Mouse (Mus musculus) lung, adult 18-20 months (tissue): ENCODE measurements at regions not wholly inside any gene's neighbourhood (a gene's known extent, or its start where the extent isn't known, plus 50 kb on each side); places are given as distances from the start of the nearest gene placed in this dataset.

Experiments used
- DNase-seq, 2 experiments: peaks; one replicate each; pipeline ENCODE4 v3.0.0; 2022; ENCODE audit warnings: mixed read lengths in 2 of 2

DNA sequence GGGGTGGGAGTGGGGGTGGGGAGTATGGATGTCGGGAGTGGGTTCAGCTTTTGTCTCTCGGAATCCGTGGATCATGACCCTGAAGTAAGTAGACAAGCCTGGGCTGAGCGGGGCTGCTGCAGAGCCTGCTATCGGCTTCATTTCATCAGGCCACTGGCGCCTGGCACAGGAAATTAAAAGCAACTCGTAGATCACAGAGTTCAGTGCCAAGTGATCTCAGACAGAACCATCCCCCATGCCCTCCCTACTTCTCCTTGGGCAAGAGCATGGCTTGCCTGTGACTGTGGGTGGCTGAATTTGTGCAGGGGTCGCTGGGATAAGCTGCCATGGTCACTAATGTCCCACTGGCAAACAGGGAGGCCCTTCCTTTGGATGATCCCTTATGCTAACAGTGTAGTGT lies 161.3 kb upstream of the Il12b start:
- DNase-seq: no peak

DNA sequence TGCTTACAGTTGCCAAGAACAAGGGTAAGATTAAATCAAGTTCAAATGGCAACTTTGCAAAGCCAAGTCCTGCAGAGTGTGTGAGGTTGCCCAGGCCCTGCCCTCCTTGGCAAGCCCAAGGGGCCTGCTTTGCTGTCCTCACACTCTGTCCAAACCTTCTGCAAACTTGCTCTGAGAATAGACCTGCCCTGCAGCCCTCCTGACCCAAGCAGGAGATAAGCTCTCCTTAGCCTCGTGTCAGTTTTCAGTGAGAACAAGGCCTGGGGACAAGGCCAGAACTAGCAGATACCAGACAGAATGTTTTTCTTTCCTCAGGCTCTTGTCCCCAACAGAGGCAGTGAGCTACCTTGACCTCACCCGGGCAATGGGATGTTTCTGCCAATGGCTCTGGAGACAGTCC lies 156.7 kb upstream of the Il12b start:
- no peak for DNase-seq

DNA sequence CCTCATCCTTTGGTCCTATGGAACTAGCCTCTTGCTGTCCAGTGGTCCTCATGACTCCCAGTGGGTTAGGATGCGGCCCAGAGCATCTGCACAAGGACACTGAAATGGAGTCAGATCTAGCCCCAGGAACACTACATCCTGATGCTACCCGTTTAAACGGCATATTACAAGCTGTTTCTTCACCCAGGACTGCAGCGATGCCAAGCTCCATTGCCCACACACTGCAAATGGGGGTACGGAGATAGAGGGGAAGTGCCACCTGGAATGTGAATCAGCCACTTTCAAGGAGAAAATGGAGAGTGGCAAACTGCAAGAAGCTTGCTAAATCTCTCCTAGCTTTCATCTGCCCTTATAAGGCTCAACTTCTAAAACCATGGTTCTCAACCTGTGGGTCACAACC lies 148.0 kb upstream of the Il12b start:
- DNase-seq: no peak

DNA sequence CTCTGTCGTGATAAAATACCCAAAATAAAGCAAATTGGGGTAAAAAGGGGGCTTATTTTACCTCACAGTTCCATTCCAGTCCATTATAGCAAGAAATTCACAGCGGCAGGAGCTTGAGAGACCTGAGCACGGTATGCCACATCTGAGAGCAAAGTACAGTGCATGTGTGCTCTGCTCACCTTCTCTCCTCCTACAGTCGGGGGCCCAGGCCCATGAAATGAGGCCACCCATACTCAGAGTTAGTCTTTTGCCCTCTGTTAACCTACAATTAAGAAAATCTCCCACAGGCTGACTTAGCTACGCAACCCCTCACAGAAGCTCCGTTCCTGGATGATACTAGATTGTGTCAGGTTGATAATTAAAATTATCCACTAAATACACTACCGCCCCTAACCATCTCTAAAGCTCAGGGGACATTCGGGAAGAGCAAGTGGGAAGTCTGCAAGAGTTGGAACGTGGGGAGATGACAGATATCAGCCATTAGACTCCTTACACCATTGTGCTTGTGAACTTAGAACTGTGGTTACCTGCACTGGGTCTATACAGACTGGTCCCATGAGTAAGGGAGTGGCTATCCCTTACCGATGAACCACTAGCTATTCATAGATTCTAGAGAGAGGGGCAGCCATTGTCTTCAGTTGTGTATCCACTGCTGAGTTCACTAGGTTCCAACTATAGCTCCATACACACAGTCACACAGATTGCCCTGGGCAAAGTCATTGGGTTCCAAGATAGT lies 139.3 kb upstream of the Il12b start:
- no peak for DNase-seq

DNA sequence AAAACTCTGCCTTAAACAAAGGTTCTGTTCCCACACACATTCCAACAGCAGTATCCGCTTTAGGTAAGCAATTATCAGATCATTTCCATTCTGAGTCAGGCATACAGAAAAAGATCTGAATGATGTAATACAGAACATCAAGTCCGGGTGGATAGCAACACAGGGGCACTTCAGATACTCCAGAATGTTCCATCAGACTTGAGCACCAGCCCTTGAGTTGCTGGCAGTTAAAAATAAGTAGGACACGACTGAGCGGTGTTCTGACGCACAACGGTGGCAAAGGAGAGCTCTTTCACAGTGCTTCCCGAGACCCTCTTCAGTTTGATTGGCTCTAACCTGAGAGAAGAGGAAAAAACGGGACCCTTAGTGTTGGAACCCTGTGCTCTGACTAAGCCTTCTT lies 138.2 kb upstream of the Il12b start:
- peak; percentile 6 to 42 for DNase-seq

DNA sequence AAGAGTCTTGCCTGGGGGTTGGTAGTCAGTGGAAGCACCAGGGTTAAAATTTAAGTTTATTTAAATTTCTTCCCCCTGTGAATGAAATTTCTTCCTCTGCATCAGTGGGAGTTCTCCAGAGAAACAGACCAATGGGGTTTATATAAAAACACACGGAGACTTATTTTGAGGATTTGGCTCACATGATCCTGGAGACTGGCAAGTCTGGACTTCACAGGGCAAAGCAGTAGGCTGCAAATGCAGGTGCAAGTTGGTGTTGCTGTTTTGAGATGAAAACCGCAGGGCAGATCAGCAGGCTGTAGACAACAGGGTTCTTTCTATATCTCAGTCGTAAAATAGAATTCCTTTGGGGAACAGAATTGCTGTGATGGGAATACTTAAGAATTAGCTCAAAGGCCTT lies 137.3 kb upstream of the Il12b start:
- no peak for DNase-seq

DNA sequence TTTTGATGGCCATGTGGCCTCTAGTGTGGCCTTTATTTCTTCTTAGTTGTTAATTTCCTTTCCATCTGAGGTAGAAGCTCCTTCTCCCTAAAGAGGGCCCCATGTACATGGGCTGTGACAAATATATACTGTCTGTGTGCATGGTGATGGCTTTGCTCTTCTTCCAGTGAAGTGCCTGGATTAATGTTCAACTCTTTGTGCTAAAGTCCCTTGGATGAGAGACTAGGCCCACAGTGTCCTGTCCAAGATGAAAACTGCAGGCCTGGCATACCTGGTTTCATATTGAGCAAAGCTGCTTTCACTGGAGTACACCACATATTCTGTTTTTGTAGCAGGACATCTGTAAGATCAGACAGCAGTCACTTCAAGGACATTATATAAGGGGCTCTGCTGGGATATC lies 127.6 kb upstream of the Il12b start:
- DNase-seq: no peak

DNA sequence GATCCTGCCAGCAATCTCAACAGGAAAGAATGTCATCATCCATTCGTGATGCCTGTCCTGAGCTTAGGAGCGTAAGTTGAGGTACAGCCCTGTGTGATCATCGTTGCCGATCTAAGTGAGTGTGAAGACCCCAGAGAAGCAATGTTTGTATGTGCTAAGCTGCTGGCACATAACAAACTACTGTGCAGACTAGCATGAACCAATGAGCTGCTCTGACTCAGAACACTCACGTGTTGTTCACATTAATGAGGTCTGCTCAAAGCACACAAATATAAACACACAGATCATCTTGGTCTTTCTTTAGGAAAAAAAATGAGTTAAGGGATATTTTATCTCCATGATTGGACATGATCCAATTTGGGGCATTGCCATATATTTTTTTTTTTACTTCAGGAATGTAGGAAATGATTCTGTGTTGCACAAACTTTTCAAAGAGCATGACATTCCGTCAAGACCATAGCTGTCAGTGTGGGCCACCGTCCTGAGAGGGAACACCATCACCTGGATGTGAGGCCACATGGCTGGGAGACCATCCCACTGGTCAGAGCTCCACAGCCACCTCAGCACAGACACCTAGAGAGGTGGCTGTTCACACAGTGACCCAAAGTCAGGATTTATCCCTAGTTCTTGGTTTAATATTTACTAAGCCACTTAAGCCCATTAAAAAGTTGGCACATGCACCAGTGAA lies 121.2 kb upstream of the Il12b start:
- DNase-seq: no peak

DNA sequence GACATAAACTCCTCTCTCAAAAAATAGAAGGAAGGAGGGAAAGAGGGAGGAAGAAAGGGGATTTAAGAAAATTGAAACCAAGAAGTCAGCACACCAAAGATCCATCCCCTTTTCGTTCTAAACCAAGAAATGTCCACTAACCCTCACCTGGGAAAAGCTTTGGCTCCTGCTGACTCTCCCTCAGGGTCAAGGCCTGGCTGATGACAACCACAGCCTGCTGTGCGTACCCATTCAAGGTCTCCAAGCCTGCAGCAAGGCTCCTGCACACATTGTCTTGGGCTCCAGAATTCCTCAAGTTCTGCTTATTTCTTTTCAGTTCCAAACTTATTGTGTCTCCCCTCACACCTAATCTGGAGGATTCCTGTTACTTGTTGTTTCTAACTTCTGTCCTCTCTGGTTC lies 113.9 kb upstream of the Il12b start:
- DNase-seq: no peak

DNA sequence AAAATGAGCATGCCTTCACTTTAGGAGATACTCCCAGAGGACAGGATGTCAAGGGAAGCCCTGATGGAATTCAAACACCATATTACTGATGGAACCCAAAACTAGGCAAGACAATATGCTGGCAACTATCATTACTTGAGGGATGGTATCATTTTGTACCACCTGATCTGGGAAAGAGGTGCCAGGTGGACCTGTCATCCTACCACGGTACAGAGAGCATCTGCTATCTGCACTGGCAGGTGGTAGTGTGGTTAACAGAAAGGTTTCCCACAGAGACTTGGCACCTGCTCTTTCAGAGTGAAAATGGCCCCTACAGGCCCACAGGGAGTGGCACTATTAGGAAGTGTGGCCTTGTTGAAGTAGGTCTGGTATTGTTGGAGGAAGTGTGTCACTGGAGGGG lies 111.0 kb upstream of the Il12b start:
- no peak for DNase-seq

DNA sequence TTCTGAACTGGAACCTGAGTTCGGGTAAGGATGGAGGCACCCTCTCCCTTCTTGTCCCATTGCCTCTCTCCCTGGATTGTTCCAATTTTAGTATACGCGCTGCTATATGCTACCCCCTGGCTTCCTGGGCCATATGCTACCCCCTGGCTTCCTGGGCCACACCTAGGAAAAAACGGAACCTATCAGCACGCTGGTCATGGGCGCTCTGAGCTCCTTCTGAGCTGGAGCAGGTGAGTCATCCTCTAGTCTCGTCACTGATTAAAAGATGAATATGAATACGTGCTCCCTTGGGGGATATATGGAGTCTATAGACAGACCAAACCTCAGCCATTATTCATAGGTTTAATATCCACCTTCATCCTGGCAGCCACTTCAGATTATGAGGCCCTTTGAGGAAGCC lies 96.1 kb upstream of the Il12b start:
- no peak for DNase-seq

DNA sequence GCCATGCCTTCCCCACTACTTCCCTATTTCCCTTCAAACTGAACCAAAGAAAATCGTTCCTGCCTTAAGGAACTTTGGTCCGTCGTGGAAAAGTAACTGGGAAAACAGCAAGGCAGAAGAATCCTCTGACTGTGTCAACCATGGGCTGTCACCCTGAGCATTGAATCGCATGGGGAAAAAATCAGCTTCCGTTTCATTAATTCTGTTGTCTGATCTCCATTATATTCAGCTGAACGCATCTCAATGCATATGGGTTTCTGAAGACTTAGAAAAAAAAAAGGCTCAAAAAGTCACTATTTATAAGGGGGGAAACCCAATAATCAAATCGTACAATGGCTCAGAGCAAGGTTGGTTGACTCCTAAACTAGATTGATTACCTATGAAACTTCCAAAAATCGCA lies 83.8 kb upstream of the Il12b start:
- no peak for DNase-seq

DNA sequence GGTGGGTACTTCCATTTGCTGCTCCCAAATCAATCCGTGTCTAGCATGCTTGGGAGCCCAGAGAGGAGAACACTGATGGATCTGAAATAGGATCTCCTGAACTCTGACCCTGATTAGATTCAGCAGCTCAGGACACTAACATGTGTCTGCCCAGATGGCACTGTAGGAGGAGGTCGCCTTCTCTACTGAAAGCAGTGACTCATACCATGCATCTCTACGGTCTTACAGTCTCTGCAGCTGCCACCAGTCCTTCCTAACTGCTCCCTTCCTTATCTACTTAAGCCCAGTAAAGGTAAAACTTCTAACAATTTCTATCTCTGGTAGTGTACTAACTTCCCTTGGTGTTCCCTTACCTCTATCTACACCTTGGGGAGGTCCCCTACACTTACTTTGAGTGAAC lies 80.7 kb upstream of the Il12b start:
- DNase-seq: no peak

DNA sequence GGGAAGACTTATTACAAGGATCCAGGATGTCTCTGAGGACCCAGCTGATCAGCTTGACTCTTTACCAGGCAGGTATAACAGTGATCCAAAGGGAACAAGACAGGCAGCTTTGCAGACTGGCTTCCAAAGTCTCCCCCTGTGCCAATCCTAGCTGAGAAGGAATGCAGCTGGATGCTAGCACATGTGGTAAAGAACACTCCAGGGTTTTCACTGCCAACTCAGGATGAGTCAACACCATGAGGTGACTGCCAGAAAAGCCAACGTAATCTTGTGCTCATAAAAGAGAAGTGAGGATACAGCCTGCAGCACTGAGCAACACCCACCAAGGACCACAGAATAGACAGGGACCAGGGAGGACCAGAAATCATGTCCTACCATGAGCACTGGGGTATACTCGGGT lies 76.5 kb upstream of the Il12b start:
- peak; percentile 27 to 50 for DNase-seq

DNA sequence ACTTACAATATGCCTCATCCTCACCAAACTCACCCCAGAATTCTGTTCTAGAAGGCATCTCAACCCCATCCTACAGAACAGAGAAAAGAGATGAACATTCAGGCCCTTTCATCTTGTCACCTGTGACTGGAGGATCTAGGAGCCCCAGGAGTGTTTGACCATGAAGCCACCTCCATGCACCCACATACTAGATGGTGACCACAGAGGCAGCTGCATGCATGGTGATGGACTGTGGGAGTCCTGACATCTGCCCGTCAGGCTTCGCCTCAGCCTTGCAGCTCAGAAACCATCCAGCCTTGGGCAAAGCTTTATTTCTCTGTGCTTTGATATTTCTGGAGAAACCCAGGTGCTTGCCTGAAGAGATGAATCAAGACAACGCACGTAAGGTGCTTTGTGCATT lies 74.8 kb upstream of the Il12b start:
- no peak for DNase-seq

DNA sequence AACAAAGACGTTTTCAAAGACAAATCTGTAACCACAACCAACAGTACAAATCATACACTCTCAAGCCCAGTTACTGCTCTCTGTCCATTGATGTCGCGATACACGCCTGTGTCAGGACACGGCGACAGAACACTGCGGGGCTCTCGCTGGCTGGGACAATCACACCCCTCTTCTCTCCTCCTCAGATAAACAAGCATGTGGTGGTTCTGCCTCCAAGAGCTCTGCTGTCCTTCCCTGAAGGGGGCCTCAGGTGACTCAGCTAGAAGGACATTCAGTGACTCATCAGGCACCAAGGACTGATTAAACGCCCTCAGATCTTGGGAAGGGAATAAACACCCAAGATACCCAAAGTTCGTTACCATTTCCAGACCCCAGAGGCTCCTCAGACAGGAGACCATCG lies 74.3 kb upstream of the Il12b start:
- no peak for DNase-seq

DNA sequence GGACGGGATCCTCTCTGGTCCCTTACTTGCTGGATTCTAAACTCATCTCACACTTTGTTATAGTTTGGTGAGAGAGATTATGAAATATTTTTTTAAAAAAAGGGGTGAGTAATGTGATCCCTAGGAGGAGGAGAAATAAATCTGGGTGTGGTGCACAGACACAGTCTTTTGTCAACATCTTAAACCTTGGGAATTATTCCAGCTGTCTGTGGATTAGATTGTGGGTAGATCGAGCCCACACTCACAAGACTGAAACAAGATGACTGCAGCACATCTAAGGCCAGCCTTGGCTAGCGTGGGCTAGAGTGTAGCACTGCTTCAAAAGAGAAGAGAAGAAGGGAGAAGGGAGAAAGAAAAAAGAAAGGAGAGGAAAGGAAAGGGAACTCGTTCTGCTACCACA lies 70.4 kb upstream of the Il12b start:
- DNase-seq: no peak

DNA sequence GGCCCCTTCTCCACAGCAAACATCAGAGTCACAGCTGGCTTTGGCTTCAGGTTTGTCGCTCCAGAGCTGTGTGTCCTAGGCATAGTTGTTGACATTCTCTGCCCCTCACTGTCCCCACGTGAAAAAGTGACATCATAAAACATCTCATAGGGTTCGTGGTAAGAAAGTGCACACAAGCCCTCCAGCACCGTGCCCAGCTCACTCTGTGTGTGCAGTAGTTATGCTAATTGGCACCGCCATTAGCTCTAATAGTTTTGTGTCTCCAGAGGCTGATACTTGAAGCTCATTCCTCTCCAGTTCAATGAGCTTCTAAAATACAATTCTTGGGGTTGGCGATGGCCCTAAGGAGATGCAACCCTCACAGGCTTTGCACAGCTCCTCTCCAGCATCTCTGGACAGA lies 69.4 kb upstream of the Il12b start:
- no peak for DNase-seq

DNA sequence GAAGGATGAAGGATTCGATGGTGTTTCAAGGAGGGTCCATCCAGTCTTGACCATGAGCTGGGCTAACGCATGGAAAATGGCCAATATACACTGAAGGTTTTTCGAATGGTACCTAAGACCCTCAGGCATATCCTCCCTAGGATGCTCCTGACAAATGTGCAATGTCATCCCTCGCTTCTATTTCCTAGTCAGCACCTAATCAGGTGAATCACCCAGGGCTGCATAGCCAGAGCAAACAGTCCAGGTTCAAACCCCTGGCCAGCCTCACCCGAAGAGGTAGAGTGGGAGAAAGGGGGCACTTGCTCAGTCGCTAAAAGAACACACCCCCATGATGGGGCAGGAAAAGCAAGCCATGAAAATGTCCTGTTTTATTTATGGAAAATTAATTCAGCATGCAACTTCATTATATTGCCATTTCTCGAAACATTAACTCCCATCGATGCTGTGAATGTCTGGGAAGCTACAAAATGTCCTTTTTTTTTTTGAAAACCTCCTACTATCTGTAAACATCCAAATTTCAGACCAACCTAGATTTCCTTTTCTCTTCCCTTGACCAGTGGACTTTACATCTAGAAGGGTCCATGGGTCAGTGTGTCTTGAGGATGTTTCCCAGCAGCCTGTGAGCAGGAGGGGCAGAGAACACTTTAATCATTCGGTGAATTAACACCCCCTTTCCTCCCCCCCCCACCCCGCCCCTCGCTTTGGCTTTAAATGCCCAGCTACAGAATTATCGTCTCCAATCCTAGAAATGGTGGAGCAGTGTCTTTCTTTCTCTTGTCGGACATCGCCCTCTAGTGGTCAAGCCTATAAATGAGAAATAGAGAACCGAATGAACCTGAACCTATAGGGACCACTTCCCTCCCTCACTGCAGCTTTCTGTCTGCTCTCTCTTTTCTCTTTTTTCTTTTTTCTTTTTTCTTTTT lies 68.8 kb upstream of the Il12b start:
- peak in 1 of 2 experiments; percentile 54 for DNase-seq

DNA sequence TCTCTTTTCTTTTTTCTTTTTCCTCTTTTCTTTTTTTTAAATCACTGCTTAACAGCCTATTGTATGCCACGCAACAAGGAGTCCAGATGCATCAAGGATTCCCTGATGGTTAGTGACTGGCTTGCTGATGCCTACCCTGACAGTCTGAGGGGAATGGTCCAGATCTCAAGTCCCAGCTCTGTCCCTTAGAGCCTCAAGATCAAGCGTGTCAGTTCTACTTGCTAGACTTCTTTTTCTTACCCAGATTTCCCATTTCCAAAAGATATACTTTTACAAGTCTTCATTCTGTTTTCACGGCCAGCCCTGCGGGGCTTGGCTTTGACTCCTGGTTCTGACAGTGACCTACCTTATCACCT lies 68.1 kb upstream of the Il12b start:
- no peak for DNase-seq

DNA sequence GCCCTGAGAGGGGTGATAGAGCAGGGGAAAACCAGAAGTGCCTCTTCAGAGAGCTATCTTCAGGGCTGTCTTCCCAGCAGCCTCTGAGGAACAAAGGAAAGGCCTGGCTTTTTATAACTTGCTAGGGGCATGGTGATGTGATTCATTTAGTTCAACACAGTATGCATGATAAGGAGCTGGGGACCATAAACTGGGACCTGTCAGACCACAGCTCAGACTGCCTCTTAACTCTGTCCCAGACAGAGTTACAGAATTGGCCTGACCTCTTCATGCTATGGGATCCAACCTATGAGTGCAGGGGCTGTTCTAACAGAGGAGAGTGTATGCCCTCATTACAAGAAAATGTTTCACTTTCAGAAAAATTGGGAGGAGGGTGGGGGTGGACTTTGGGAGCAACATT lies 59.3 kb upstream of the Il12b start:
- no peak for DNase-seq

DNA sequence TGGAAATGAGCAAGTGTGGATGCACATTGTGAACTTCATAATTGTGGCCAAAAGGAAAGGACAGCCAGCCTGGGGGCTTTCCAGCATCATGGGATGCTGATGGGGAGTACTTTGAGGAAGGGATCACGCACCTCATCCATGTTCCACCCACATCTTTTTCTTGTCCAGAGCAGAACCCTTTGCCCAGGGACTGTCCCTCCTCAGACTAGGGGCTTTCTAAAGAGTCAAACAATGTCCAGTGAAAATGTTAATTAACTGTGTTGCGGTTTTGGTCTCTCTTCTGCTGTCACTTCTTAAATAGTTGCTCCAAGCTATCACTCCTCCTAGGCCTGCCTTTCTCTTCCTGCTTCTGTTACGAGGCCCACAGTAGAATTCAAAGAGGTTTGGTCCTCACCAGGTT lies 51.6 kb upstream of the Il12b start:
- DNase-seq: no peak

DNA sequence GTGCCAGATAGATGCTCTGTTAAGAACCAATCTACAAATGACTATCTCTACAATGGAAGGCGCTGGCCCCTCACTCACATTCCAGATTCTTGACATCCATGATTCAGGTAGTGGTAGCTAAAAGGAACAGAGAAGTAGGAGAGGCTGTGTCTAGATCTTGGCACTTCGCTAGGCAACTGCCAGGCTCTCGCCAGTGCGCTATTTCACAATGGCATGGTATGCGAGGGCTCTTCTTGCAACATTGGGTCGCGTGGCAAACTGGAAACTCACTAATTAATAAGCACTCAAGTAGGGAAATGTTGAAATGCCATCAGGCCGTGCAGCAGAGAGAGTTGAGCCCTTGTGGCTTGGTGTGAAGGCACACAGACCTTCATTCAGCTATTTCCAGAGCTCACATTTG lies 50.3 kb upstream of the Il12b start:
- DNase-seq: peak; percentile 73 to 74
